Mouse (Mus musculus): ENCODE results near the gene Rp9. TPM values are rescaled to one million over a fixed set of nuclear protein-coding genes. Genes with fewer than 3 reads are reported as not detected.

Rp9 gene
- polyA plus RNA-seq, 1 experiment, result 162 TPM

- no peak for TF ChIP-seq GATA1 (IDR thresholded peaks at IDR 0.05; ENCODE audit: low read length)
These were observed 58.3 kb downstream of the Rp9 start, which contains the start of gene 9530077C05Rik for GRCm38 (mm10) chr9:22411002-22411857. 9530077C05Rik (plus strand) TSS chr9:22411513.

GRCm38 (mm10) chr9:22409501-22409900, 60.0 kb downstream of the Rp9 start:
- TF ChIP-seq GATA1 (IDR thresholded peaks at IDR 0.05; ENCODE audit: low read length), result no peak

- TF ChIP-seq GATA1 (IDR thresholded peaks at IDR 0.05; ENCODE audit: low read length), result no peak
These were observed 64.1 kb downstream of the Rp9 start for GRCm38 (mm10) chr9:22405414-22405813.

GRCm38 (mm10) chr9:22402976-22403375, 66.6 kb downstream of the Rp9 start:
- TF ChIP-seq GATA1 (IDR thresholded peaks at IDR 0.05; ENCODE audit: low read length), result no peak

GRCm38 (mm10) chr9:22402001-22402400, 67.5 kb downstream of the Rp9 start:
- no peak for TF ChIP-seq GATA1 (IDR thresholded peaks at IDR 0.05; ENCODE audit: low read length)

DNA sequence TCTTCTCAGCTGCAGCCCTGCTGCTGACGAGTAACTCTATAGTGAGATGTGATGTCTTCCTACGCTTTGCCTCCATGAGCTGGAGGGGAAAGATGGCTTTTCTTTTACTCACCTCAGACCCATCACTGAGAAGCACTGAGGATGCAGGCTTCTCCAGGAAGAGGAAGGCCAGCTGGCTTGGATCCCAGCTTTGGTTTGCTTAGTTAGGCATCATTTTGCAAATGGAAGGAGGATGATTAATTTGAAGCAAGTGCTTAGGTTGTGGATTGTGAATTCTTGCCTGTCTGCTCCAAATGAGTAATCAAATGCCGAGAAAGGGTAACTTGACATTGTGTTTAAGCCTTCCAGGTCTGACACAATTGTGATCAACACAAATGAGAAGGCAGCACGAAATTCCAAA, 70.5 kb downstream of the Rp9 start:
- no peak for TF ChIP-seq GATA1 (IDR thresholded peaks at IDR 0.05; ENCODE audit: low read length)

- TF ChIP-seq GATA1 (IDR thresholded peaks at IDR 0.05; ENCODE audit: low read length), result no peak
These were observed 74.8 kb downstream of the Rp9 start for GRCm38 (mm10) chr9:22394725-22395124.

GRCm38 (mm10) chr9:22390390-22390789, 79.2 kb downstream of the Rp9 start:
- TF ChIP-seq GATA1 (IDR thresholded peaks at IDR 0.05; ENCODE audit: low read length), result no peak

DNA sequence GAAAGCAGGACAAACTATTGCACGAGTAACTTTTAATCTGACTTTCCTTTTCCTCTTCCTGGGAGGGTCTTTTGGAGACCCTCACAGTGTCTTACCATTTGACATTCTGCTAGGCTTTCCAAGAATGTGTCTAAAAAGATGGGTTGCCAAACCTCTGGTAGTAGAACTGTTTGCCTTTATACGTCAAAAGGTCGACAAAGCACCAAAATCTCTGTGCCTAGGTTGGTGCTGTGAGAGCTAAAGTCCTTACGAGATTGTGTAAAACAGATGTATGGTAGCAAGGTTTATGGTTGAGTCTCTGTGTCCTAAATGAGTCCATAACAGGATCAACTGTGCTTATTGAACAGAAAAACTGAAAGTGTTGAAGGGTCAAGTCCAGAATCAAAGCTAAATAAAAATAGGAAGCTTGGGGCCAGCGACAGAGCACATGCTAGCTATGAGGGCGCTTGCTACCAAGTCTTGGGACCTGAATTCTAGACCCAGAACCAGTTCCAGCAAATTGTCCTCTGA, 79.8 kb downstream of the Rp9 start:
- no peak for TF ChIP-seq GATA1 (IDR thresholded peaks at IDR 0.05; ENCODE audit: low read length)

DNA sequence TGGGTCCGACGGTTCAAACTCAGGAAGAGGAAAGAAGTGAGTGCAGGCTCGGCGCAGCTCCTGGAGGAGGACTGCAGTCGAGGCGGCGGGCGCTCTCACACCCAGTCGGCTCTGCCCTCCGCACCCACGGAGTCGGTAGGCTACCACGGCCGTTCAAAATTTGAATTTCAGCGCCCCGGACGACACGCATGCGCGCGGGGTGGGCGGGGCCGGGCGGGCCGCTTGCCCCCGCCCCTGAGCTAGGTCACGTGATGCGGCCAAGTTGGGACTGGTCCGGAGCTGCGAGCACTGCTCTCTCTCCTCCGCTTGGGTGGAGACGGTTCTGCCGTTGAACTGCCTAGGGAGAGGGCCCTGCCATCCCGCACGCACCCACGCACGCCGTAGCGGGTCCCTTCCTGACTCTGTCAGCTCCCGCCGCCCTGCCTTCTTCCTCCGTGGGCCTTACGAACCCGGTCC, 80.5 kb downstream of the Rp9 start, which contains the start of gene Anln:
Anln (minus strand) TSS at position 168 of the 456 bp plus-strand sequence.
- no peak for TF ChIP-seq GATA1 (IDR thresholded peaks at IDR 0.05; ENCODE audit: low read length)

- no peak for TF ChIP-seq GATA1 (IDR thresholded peaks at IDR 0.05; ENCODE audit: low read length)
These were observed 81.1 kb downstream of the Rp9 start for GRCm38 (mm10) chr9:22388401-22388980.

GRCm38 (mm10) chr9:22387901-22388300, 81.6 kb downstream of the Rp9 start:
- TF ChIP-seq GATA1 (IDR thresholded peaks at IDR 0.05; ENCODE audit: low read length), result no peak

GRCm38 (mm10) chr9:22385890-22386289, 83.7 kb downstream of the Rp9 start:
- no peak for TF ChIP-seq GATA1 (IDR thresholded peaks at IDR 0.05; ENCODE audit: low read length)

GRCm38 (mm10) chr9:22376086-22376485, 93.5 kb downstream of the Rp9 start:
- no peak for TF ChIP-seq GATA1 (IDR thresholded peaks at IDR 0.05; ENCODE audit: low read length)

DNA sequence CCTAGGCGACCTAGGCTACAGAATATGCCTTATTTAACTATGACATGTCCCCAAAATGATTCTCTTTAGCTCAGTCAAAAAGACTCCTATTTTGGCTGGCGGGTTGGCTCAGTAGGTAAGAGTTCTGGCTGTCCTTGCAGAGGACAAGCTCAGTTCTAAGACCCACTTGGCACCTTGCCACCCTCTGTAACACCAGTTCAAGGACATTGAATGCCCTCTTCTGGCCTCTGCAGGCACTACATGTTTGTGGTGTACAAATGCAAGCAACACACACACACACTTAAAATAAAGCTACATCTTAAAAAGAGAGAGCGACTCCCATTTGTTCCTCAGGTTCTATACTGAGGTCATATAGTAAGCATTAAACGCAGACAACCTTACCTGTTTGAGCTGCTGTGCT, 96.8 kb downstream of the Rp9 start:
- TF ChIP-seq GATA1 (IDR thresholded peaks at IDR 0.05; ENCODE audit: low read length), result no peak

DNA sequence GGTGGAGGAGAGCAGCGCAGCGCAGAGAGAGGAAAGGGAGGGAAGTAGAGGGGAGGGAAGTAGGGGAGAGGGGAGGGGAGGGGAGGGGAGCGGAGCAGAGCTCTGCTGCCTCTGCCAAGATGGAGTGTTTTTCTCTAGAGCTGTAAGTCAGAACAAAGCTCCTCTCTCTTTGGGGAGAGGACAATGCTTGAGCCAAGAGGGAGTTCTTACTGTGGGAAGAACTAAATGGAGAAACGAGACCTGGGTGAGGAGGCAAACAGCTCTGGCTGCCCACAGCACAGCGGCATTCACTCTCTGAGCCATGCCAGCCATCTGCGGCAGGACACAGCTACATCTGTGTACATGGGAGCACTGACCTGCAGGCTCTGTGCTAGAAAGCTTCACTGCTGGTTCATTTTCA, 101.5 kb downstream of the Rp9 start:
- no peak for TF ChIP-seq GATA1 (IDR thresholded peaks at IDR 0.05; ENCODE audit: low read length)
